Mouse (Mus musculus) erythroblast, embryonic 14.5 days (primary cell): Measurements from ENCODE around the gene Tspyl3.

Experiments used
- GATA1 ChIP-seq: IDR thresholded peaks from 2 replicates; pipeline ENCODE4 v1.6.1; 2012; ENCODE audit warnings: low read length, inconsistent platforms, mixed read lengths
- TAL1 ChIP-seq: IDR thresholded peaks from 3 replicates; pipeline ENCODE4 v1.6.1; 2012; ENCODE audit warnings: low read length, inconsistent platforms, mixed read lengths

DNA sequence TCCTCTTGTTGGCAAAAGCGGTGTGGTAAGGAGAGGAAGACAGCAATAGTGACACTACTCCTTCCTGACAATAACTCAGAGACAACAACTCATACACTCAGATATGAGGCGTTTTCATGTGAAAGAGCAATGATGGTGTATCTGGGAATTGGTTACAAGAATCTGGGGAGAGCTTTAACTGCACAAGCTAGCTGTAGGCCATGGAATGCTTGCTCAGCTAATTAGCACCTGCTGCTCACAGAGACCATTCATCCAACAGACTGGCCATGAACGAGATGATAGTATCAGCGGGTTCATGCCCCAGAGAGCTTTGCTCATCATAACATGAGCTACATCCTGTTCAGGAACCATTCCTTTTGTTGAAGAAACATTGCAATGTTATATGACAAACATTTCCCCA, 12.0 kb upstream of the Tspyl3 start:
- no peak for TF ChIP-seq GATA1
- no peak for TF ChIP-seq TAL1
